Mouse (Mus musculus) limb, embryonic 11.5 days (tissue): Measurements from ENCODE around the gene Tnfrsf19. TPM values are rescaled to one million over a fixed set of nuclear protein-coding genes. Genes with fewer than 3 reads are reported as not detected.

Experiments
- ATAC-seq: fragments of 200-750 bp; cut with Nextera tagmentation; 2 replicates; pipeline ENCODE4 v1.8.0; 2017; ENCODE audit warnings: low read depth; ENCODE audit not compliant: insufficient number of reproducible peaks, low FRiP score, low TSS enrichment
- DNase-seq: peaks from one replicate; pipeline ENCODE4 v3.0.0-alpha.2; 2015; ENCODE audit warnings: low spot score
- H3K27ac ChIP-seq: fragments of 300-500 bp; sonication (generic); replicated peaks from 2 replicates; pipeline ENCODE4 v1.5.1; 2014; ENCODE audit warnings: low read depth, mild to moderate bottlenecking, low read length
- H3K27me3 ChIP-seq: fragments of 300-500 bp; sonication (generic); 2 replicates; pipeline ENCODE4 v1.6.1; 2014; ENCODE audit warnings: mild to moderate bottlenecking, low read length, mixed read lengths; ENCODE audit not compliant: control insufficient read depth, insufficient read depth
- H3K36me3 ChIP-seq: fragments of 300-500 bp; sonication (generic); 2 replicates; pipeline ENCODE4 v1.6.1; 2014; ENCODE audit warnings: mild to moderate bottlenecking, low read length, moderate library complexity, mixed read lengths; ENCODE audit not compliant: control insufficient read depth, insufficient read depth
- H3K4me1 ChIP-seq: fragments of 300-500 bp; sonication (generic); 2 replicates; pipeline ENCODE4 v1.6.1; 2014; ENCODE audit warnings: low read length, mixed read lengths; ENCODE audit not compliant: control insufficient read depth, insufficient read depth
- H3K4me2 ChIP-seq: fragments of 300-500 bp; sonication (generic); 2 replicates; pipeline ENCODE4 v1.6.1; 2014; ENCODE audit warnings: low read depth, mild to moderate bottlenecking, moderate library complexity; ENCODE audit not compliant: severe bottlenecking
- H3K4me3 ChIP-seq: fragments of 300-500 bp; sonication (generic); 2 replicates; pipeline ENCODE4 v1.5.1; 2014; ENCODE audit warnings: low read depth, low read length
- H3K9ac ChIP-seq: fragments of 300-500 bp; sonication (generic); 2 replicates; pipeline ENCODE4 v1.6.1; 2014; ENCODE audit warnings: mild to moderate bottlenecking, low read length
- H3K9me3 ChIP-seq: fragments of 300-500 bp; sonication (generic); 2 replicates; pipeline ENCODE4 v1.6.1; 2016; ENCODE audit warnings: low read length; ENCODE audit not compliant: control insufficient read depth
- WGBS: fragments of 180-500 bp; shearing (Covaris S2); extraction: QIAGEN DNeasy Blood & Tissue Kit; methylation state at CpG from one replicate; pipeline ENCODE4 v1.1.7; 2014; 5-methylcytosine and 5-hydroxymethylcytosine counted together
- polyA plus RNA-seq: library from polyadenylated mRNA; unstranded; fragments of >200 nt; fragmentation: Nextera tagmentation; extraction: Ambion mirVana; gene quantifications from 2 replicates; pipeline ENCODE4 v1.2.1, GENCODE M21; 2014

The Tnfrsf19 gene
- polyA plus RNA-seq, 1 experiment from 2014 or later: 32.1 TPM

DNA sequence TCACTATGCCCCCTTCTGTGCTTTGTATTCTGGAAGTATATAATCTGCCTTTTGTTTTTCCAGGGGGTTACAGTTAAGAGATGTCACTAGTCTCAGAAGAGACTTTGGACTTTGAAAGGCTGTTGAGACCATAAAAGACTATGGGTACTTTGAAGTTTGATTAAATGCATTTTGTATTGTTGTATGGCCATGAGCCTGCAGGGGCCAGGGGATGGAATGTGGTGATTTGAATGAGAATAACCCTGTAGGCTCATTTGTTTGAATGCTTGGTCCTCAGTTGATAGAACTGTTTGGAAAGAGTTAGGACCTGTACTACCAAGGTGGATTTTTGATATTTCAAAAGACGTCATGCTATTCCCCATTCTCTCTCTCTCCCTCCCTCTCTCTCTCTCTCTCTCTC, 120.3 kb downstream of the Tnfrsf19 start:
- no peaks in the 10 kb centered on the region for H3K36me3 ChIP-seq
- H3K4me3 ChIP-seq: no peak overlapping the region
- H3K9me3 ChIP-seq: no peaks in the 10 kb centered on the region
- no peak overlapping the region for H3K4me2 ChIP-seq
- DNase-seq: no peak
- H3K9ac ChIP-seq: no peak overlapping the region
- ATAC-seq: no peak
- 90% methylated on average over 1 of the region's 1 CpGs for WGBS
- H3K4me1 ChIP-seq: no peaks in the 10 kb centered on the region
- no peak overlapping the region for H3K27ac ChIP-seq
- H3K27me3 ChIP-seq: no peaks in the 10 kb centered on the region

DNA sequence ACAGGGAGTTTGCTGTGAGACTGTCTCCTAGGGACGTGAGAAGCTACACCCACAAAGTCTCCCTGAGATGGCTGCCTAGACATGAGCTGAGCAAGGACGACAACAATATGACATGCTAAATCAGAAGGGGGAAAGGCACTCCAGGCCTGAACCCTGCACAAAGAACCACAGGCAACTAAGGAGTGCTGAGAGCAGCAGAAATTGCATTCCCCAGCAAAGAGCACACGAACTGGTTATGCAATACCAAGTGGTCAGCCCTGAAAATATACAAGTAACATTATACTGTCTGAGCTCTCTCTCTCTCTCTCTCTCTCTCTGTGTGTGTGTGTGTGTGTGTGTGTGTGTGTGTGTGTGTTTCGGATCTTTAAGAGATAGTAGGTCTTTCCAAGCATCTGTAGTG, 129.6 kb downstream of the Tnfrsf19 start:
- DNase-seq: no peak
- no peak for ATAC-seq
- H3K4me1 ChIP-seq: peaks cover 3% of the 10 kb centered on the region
- no peaks in the 10 kb centered on the region for H3K9me3 ChIP-seq
- H3K4me2 ChIP-seq: no peak overlapping the region
- WGBS: 67% methylated on average over 4 of the region's 4 CpGs
- H3K36me3 ChIP-seq: no peaks in the 10 kb centered on the region
- H3K4me3 ChIP-seq: no peak overlapping the region
- no peaks in the 10 kb centered on the region for H3K27me3 ChIP-seq
- no peak overlapping the region for H3K27ac ChIP-seq
- no peak overlapping the region for H3K9ac ChIP-seq

Other genes with a start within 250 kb of the Tnfrsf19 start
- gene Sacs, start 92.0 kb upstream of the Tnfrsf19 start, polyA plus RNA-seq: 3.1 and 3.5 TPM in 2 replicates
- 1.4 and 1.7 TPM in 2 replicates for gene Sgcg, start 212.0 kb upstream of the Tnfrsf19 start, polyA plus RNA-seq